Mouse (Mus musculus): ENCODE measurements around the gene Fam49a. TPM values are rescaled to one million over a fixed set of nuclear protein-coding genes. Genes with fewer than 3 reads are reported as not detected.
A peak's percentile ranks its signal among the peaks of the same experiment; 100 is the strongest.

Gene Fam49a
- total RNA-seq, 2 experiments from 2014 or later, result 11.7 to 17.2 TPM

GRCm38 (mm10) chr12:12349645-12350288 is 87.8 kb downstream of the Fam49a start:
- intact Hi-C loops (cut with DNase I), result no loop called here
- no peak for DNase-seq

- no peak for DNase-seq
- intact Hi-C loops (cut with DNase I), result no loop called here
Measured at GRCm38 (mm10) chr12:12351816-12352552, 90.0 kb downstream of the Fam49a start.

DNA sequence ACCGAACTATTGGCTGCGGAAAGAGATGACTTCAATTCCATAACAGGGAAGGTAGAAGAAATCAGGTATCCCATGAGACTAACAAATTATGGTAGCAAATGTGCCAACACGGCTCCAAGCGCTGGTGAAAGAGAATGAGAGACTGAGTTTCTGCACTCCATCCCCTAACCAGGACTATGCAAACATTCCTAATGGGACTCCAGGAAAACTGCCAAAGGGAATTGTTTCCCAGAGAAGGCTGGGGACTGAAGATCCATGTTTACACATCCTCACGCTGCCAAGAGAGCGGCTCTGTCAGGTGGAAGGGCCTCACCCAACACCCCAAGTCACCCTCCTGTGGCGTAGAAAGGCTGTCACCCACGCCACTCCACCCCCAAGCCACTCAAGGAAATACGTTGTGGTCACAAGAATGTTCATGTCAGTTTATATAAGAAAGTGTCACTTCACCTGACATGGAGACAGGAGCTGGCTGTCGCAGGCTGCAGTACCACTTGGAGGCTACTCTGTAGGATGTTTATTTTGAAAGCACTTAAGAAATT is 92.2 kb downstream of the Fam49a start:
- intact Hi-C loops (cut with DNase I), result no loop called here
- DNase-seq, result no peak

DNA sequence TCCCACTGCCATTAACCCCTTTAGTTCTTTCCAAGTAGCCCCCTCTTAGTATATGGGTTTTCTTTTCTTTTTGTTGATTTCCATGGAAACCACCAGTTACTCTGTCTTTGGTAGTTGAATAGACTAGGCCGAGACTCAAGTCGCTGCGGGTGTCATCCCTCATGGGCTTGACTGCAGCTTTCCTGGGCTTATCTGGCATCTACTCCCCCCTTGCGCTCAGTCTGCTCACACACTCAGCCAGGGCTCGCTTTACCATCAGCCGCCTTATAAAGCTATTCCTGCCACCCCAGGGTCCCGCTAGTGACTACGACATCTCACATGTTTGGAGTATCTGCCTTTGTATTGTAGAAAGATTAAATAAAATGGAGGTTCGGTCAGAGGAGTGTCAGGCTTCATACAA is 94.1 kb downstream of the Fam49a start:
- DNase-seq, result no peak
- intact Hi-C loops (cut with DNase I), result no loop called here

DNA sequence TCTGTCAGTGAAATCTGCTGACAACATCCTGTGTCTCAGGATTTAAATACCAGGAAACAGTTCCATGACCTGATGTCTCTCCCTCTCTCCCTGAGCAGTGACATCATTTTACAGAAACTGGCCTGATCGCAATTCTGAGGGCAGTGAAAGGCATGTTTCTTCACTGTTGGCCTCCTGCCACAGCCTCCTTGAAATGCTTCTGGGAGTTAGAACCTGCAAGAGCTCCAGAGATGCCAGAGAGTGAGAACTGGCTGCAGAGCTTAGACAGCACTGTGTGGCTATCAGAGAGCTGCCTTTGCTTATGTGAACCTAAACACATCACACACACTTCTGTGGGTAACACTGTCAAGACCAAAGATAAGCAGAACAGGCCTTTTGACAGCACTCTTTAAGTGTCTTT is 94.5 kb downstream of the Fam49a start:
- intact Hi-C loops (cut with DNase I), result no loop called here
- DNase-seq, result peak; percentile 33 to 41

GRCm38 (mm10) chr12:12356946-12357345 is 95.0 kb downstream of the Fam49a start:
- intact Hi-C loops (cut with DNase I), result no loop called here
- no peak for DNase-seq

DNA sequence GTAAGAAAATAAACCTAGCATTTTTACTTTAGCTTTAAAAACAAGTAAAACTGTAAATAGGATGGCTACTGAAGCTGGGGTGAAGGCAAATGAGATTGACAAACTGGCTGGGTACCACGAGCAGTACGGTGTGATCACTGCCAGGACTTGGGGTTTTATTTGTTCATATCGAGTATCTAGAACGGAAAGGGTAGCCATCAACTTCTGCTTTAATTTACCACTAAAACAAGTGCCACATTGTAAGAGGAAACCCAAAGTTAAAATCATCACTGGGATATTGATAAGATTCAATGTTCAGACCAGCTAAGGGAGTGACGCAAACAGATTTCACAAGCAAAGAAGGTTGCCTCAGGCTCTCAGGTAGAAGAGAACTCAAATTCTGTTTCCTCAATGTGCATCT is 98.0 kb downstream of the Fam49a start:
- no peak for DNase-seq
- intact Hi-C loops (cut with DNase I), result no loop called here

DNA sequence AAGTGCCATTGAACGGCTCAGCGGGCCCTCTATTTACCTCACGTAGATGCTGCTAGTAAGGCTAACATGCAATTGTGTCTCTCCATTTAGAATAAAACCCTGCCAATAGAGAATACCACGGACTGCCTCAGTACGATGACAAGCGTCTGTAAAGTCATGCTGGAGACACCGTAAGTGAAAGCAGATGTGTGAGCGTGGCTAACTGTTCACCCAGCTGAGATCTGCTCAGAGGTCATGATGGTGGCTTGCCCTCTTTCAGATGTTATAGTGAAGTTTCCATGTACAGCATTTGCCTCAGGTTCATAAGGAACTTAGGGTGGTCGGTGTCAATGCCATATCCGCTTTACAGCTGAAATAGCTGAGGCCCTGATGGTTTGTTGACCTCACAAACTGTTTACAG is 100.4 kb downstream of the Fam49a start:
- intact Hi-C loops (cut with DNase I), result no loop called here
- DNase-seq, result no peak

- intact Hi-C loops (cut with DNase I), result no loop called here
- DNase-seq, result no peak
Measured at GRCm38 (mm10) chr12:12364201-12364600, 102.3 kb downstream of the Fam49a start.

DNA sequence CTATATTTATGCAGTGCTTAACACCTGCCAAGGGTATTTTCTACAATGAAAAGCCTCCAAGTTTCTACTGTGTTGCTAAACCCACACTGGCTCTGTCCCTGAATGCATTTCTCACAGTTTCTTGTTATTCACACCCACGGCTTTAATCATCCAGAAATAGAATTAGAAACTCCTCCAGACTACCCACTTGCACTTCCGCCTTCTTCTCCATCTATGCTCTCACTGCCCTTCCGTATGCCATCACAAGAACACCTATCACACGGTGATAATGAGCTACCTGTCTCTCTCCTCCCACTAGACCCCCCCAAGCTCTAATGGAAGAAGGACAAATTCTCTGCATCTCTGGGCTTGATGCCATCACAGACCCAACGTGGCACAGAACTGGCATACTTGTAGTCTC is 105.5 kb downstream of the Fam49a start:
- DNase-seq, result no peak
- intact Hi-C loops (cut with DNase I), result no loop called here

DNA sequence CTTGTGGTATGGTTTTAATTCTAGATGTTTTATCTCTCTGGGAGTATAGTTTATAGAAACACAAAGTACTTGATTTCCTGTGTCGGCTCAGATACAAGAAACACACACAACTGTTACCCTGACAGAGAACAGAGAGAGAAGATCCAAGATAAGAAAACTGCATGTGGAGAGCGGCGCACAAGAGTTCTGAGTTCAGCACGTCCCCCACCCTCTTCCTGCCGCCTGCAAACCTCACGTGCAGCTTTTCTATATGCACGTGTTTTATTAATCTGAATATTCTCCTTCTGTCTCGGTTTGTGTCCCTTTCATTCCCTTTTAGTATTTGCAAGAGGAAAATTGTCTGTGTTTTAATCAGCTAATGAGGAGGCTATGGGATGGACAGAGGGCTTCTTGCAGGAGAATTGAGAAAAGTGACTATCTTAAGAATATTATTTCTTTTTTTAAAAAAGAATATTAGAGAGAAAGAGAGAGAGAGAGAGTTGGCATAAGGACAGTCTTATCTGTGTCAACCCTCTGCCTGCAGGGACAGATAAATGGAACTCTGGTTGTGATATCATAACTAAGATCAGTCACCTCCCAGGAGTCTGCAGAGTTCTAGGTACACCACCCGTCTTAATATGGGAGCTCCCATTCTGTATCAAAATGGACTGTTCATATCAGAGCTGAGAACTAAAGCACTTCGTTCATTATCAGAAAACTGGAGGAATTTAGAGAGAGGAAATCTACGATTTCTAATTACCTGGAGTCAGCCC is 111.3 kb downstream of the Fam49a start:
- no peak for DNase-seq
- intact Hi-C loops (cut with DNase I), result no loop called here

GRCm38 (mm10) chr12:12379056-12379455 is 117.1 kb downstream of the Fam49a start:
- intact Hi-C loops (cut with DNase I), result no loop called here
- no peak for DNase-seq

DNA sequence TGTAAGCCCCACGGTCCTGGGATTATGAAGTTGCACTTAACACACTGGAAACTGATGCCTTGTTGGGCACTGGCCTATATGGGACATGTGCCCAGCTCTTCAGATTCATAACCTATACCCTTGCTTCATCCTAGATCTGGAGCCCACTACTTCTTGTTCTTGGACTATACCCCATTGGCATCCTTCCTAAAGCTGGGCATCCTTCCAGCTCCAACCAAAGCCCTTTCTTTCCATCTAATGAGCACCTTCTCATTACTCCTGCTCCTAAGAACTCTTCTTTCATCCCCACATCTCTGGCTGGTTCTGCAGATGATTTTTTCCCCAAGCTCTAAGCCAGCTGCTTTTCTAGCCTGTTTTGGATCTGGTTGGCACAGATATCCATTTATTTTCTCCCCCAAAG is 127.3 kb downstream of the Fam49a start:
- intact Hi-C loops (cut with DNase I), result no loop called here
- DNase-seq, result no peak

DNA sequence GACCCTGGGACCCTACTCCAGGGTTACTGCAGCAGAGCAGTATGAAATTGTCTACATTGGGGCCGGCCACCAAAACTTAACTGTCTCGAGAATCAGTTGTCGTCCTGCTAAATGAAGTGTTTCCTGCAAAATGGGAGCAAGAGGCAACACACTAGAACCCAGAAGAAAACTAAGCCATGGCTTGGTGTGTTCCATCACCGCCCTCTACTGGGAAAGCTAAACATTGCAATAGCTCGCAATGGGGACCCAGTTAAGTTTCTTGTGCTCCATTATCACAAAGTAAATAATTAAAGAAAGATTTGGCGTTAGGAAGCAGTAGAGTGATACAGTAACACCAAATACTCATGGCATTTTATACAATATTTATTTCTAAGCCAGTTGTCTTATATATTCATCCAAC is 134.3 kb downstream of the Fam49a start:
- peak; percentile 48 to 58 for DNase-seq
- intact Hi-C loops (cut with DNase I), result loop anchor here (1.0 to 5.0 kb wide), 2 partner anchors 73 to 219 kb away; no protein-coding TSS in a partner anchor

GRCm38 (mm10) chr12:12401051-12401465 is 139.1 kb downstream of the Fam49a start:
- intact Hi-C loops (cut with DNase I), result no loop called here
- peak; percentile 69 to 80 for DNase-seq

DNA sequence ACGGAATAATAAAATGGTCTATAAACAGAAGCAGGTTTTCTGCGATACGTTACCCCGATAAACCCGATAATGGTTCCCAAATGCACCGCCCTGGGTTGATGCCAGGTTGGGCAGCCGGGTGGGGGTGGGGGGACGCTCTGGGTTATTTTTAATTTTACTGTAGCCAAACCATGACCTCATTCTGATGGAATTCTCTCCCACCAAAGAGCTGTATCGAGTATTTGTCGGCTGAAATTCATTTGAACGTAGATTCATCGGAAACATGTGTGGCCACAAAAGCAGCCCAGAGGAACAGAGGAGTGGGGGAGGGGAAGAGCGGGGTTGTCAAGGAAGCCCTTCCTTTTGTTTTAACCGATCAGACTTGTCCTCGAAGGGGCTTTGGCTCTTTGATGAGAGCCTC is 139.6 kb downstream of the Fam49a start:
- peak; percentile 12 to 30 for DNase-seq
- intact Hi-C loops (cut with DNase I), result no loop called here

DNA sequence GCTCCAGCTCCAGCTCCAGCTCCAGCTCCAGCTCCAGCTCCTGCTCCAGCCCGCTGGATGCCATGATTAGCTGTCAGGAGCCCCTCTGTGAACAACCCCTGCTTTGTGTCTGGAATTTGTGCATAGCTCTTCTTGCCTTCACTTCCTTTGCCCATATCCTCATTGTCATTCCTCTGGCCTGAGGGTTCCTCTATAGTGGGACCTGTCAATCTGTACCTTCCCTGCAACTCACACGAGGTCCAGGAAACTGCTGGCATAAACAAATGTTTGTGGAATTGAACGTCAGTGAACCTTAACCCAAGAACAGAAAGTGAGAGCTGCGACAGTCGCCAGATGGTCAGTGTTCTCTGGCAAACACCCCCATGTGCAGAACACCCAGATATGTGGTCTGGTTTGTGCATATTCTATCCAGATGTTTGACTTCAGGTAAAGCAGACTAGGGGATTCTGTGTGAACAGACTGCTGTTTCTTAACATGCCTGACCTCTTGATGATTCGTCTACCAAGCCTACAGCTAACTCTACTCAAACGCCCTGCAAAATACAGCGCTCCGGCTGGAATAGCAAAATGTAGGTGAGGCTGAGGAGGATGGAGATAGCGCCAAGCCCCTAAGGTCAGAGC is 143.7 kb downstream of the Fam49a start:
- DNase-seq, result no peak
- intact Hi-C loops (cut with DNase I), result no loop called here

DNA sequence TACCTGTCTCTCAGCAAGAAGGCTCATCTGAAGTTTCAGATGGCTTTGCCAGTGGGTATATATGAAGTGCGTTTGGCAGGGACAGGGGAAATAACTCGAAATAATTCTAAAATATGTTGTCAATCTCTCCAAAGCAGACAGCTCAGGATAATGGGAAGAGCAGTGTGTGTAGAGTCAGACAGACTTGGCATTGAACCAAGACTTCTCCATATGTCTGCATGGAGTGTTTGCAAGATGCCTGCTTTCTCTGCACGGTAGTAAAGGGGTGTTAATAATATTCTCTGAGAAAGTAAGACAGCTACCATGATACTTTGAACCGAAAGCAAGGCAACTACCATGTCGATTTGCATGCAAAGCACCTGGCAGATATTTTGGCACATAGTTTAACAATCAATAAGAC is 147.1 kb downstream of the Fam49a start:
- no peak for DNase-seq
- intact Hi-C loops (cut with DNase I), result no loop called here

DNA sequence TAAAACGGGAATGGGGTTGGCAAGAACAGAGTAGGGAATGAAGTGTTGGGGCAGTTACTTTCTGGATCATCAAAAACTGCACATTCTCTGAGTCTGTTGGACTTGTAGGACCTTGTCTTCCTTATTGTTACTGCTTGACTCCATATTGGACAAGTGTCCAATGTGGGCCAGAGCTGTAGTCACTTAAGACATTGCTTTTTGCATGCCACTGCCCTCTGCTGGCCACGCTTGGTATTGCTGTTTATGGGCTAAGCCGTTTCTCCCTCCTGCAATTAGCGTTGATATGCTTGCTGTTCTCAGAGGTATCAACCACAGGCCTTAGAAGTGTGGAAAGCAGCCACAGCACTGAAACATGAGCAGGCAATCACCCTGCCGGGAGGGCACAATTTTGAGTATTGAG is 150.7 kb downstream of the Fam49a start:
- intact Hi-C loops (cut with DNase I), result loop anchor here (5.0 kb wide), 2 partner anchors 90 to 235 kb away; no protein-coding TSS in a partner anchor

DNA sequence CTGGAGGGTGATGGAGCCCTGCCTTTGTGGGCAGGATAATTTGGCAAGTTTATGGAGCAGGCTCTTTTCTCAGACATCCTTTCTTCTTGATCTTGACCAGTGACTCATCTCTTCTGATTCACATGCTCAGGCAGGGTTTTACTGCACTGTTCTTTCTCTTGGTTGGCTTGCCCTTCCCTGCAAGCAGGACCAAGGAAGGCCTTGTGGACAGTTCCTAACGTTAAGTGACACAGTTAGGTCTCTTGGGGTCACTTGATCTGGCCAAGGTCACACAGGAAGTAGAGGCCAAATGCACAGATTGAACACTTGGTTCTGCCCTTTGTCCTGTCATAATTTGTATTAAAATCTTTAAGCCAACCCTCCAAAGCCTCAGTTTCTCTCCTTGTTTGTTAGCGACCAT is 158.5 kb downstream of the Fam49a start:
- intact Hi-C loops (cut with DNase I), result loop anchor here (1.0 kb wide), 1 partner anchor 202 kb away; no protein-coding TSS in a partner anchor
- no peak for DNase-seq

More for the DNA sequence above, 150.7 kb downstream of the Fam49a start:
- DNase-seq, result peak; percentile 82 to 91

All from heart, postnatal 14 days (tissue).